Mouse (Mus musculus) midbrain, embryonic 16.5 days (tissue): ENCODE data around the gene Nme7. TPM values are rescaled to one million over a fixed set of nuclear protein-coding genes. Genes with fewer than 3 reads are reported as not detected.

Experiments used
- ATAC-seq: fragments of 200-750 bp; cut with Nextera tagmentation; 2 replicates; pipeline ENCODE4 v1.8.0; 2017; ENCODE audit warnings: moderate TSS enrichment
- H3K27ac ChIP-seq: fragments of 300-500 bp; sonication (generic); 2 replicates; pipeline ENCODE4 v1.5.1; 2014; ENCODE audit warnings: mild to moderate bottlenecking, low read length, mixed read lengths
- H3K27me3 ChIP-seq: fragments of 300-500 bp; sonication (generic); 2 replicates; pipeline ENCODE4 v1.6.1; 2014; ENCODE audit warnings: low read depth, low read length, mixed read lengths; ENCODE audit not compliant: control insufficient read depth, insufficient read depth
- H3K36me3 ChIP-seq: fragments of 300-500 bp; sonication (generic); 2 replicates; pipeline ENCODE4 v1.6.1; 2014; ENCODE audit warnings: mild to moderate bottlenecking, low read length, moderate library complexity, mixed read lengths; ENCODE audit not compliant: control insufficient read depth, insufficient read depth
- H3K4me1 ChIP-seq: fragments of 300-500 bp; sonication (generic); 2 replicates; pipeline ENCODE4 v1.6.1; 2014; ENCODE audit warnings: mild to moderate bottlenecking, low read length, mixed read lengths; ENCODE audit not compliant: control insufficient read depth, insufficient read depth
- H3K4me2 ChIP-seq: fragments of 300-500 bp; sonication (generic); 2 replicates; pipeline ENCODE4 v1.6.1; 2014; ENCODE audit warnings: mild to moderate bottlenecking, low read length, mixed read lengths
- H3K4me3 ChIP-seq: fragments of 300-500 bp; sonication (generic); 2 replicates; pipeline ENCODE4 v1.5.1; 2014; ENCODE audit warnings: low read depth, mild to moderate bottlenecking, low read length, moderate library complexity, mixed read lengths
- H3K9ac ChIP-seq: fragments of 300-500 bp; sonication (generic); 2 replicates; pipeline ENCODE4 v1.6.1; 2014; ENCODE audit warnings: low read depth, low read length, mixed read lengths
- H3K9me3 ChIP-seq: fragments of 300-500 bp; sonication (generic); replicated peaks from 2 replicates; pipeline ENCODE4 v1.6.1; 2014; ENCODE audit warnings: mild to moderate bottlenecking, low read length, mixed read lengths; ENCODE audit not compliant: control insufficient read depth, poor library complexity, severe bottlenecking
- WGBS: fragments of 180-500 bp; shearing (Covaris S2); extraction: QIAGEN DNeasy Blood & Tissue Kit; methylation state at CpG from one replicate; pipeline ENCODE4 v1.1.7; 2014; 5-methylcytosine and 5-hydroxymethylcytosine counted together
- polyA plus RNA-seq: library from polyadenylated mRNA; unstranded; fragments of >200 nt; fragmentation: Nextera tagmentation; extraction: Ambion mirVana; gene quantifications from 2 replicates; pipeline ENCODE4 v1.2.1, GENCODE M21; 2015

The Nme7 gene
- polyA plus RNA-seq, 1 experiment from 2014 or later: 31.2 TPM

DNA sequence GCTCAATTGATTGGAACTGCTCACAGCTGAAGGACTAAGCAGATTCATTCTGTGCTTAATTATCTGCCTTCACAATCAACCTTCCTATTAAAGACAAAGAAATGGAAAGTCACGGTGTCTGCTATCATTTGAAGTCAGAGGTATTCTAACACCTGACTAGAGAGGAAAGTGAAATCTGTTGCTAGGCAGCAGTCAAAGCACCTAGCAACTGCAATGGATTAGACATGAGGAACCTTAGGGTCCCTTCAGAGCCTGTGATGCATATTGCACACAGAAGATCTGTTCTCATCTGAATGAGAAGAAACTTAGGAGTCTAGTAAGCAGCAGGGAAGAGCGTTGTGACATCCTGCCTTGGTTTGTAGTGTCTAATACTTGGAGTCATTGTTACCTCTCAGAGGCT, 58.1 kb downstream of the Nme7 start:
- H3K27me3 ChIP-seq: no peaks in the 10 kb centered on the region
- no peak overlapping the region for H3K4me3 ChIP-seq
- H3K9ac ChIP-seq: no peak overlapping the region
- H3K4me2 ChIP-seq: no peak overlapping the region
- ATAC-seq: peak; percentile 87
- H3K36me3 ChIP-seq: no peaks in the 10 kb centered on the region
- no peaks in the 10 kb centered on the region for H3K9me3 ChIP-seq
- WGBS: 25% methylated on average over 2 of the region's 2 CpGs
- peaks cover 9% of the 10 kb centered on the region; the same call in 1 of the 2 replicates for H3K4me1 ChIP-seq
- peak overlapping the region; percentile 10; the same call in 1 of the 2 replicates for H3K27ac ChIP-seq

DNA sequence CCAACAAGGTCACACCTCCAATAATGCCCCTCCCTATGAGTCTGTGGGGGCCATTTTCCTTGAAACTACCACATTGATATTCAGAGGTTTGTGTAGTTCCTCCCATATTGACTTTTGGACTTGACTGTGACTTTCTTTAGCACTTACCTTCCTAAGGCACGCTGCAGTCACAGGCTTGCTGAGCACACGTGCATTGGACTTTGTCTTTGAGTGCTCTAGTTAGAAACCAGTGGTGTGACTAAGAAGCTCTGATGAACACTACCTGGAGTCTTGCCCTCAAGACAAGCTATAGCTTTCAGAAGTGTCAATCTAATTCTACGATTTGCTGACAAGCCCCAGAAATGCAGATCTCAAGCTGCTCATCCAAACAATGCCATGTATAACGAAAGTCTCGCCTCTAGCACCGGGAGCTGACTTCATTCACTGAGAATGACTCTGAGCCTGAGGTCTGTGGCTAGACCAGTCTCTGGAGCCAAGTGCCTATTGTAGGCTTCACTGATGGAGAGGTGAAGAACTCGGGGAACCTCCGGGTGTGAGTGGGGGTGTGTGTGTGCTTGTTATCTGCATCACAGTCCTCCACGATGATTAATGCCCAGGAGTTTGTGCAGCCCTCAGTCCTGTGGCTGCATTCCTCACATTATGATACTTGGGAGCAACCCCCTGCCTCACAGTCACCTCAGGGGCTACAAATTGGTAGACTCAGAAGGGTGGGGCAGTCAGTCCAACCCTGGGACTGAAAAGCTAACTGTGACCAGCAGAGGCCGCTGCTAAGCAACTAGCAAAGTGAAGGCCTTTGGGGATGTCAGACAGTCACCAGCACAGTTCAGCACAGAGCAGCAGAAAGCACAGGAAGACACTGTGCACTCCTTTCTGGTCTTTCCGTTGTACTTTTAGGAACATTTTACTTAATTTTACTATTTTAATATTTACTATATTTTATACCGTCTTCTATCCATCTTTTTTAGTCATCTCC, 62.5 kb downstream of the Nme7 start:
- Histone ChIP-seq H3K4me2 (no peak overlapping the region), H3K27me3 (no peaks in the 10 kb centered on the region), H3K9me3 (no peaks in the 10 kb centered on the region), H3K27ac (no peak overlapping the region), H3K36me3 (no peaks in the 10 kb centered on the region), H3K4me3 (no peak overlapping the region), H3K9ac (no peak overlapping the region), H3K4me1 (peaks cover 9% of the 10 kb centered on the region; the same call in 1 of the 2 replicates)
- peak; percentile 62 for ATAC-seq
- WGBS: 74% methylated on average over 12 of the region's 12 CpGs

DNA sequence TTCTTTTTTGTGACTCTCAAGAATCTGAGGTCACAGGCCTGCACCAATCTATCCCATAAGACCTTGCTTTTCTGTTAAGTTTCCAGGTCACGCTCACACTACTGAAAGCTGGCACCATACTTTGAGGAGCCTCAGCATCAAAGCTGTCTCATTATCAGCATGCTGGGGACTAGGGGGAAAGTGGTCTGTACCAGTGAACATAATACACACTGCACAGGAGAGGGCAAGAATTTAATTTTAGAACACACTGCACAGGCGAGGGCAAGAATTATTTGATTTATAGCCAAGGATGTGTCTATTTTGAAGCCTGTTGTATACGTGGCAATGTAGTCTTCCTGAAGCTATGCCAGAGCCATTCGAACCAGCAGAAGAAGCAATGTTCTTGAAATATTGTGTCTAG, 64.2 kb downstream of the Nme7 start:
- Histone ChIP-seq H3K9me3 (no peaks in the 10 kb centered on the region), H3K9ac (no peak overlapping the region), H3K27ac (no peak overlapping the region), H3K4me1 (no peaks in the 10 kb centered on the region), H3K36me3 (no peaks in the 10 kb centered on the region), H3K27me3 (no peaks in the 10 kb centered on the region), H3K4me2 (no peak overlapping the region), H3K4me3 (no peak overlapping the region)
- WGBS: 90% methylated on average over 4 of the region's 4 CpGs
- no peak for ATAC-seq

DNA sequence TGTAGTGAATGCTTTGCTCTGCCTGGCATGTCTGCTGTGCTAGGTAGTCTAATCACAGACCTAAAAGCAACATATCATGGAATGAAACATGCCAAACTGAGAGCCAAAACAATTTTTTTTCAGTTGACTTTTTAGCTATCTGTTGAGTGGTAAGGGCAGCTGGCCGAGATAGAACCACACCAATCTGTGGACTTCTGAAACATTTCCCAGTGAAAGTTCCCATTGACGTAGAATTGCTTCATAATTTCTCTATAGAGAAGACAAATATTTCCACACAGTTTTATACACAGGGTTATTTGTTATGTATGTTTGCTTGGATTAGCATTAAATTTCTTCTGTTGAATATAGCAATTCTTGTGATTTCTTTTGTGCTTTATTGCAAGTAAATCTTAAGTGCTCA, 65.9 kb downstream of the Nme7 start:
- Histone ChIP-seq H3K27ac (no peak overlapping the region), H3K36me3 (no peaks in the 10 kb centered on the region), H3K27me3 (no peaks in the 10 kb centered on the region), H3K4me2 (no peak overlapping the region), H3K4me3 (no peak overlapping the region), H3K4me1 (no peaks in the 10 kb centered on the region), H3K9ac (no peak overlapping the region), H3K9me3 (no peaks in the 10 kb centered on the region)
- WGBS: 95% methylated on average over 2 of the region's 2 CpGs
- no peak for ATAC-seq

DNA sequence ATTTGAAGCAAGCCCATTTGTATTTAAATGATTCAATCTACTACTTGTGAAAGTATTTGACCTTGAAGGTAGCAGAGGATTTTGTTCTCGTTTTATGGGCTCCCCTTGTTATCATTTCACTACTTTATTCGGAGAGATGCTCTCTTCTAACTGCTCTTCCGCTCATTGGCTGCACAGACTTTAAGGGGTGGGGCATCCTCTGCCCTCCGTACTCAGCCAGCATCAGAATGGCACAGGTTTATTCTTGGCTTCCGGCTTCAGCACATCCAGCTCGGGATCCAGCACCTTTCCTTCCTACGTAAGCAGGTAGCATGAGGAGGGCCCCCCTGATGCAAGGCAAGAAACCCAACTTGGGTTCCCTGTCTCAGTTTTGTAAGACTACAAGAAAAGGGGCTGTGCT, 69.1 kb downstream of the Nme7 start:
- H3K27me3 ChIP-seq: no peaks in the 10 kb centered on the region
- no peak overlapping the region for H3K4me3 ChIP-seq
- no peak overlapping the region for H3K27ac ChIP-seq
- no peaks in the 10 kb centered on the region for H3K9me3 ChIP-seq
- H3K9ac ChIP-seq: no peak overlapping the region
- H3K4me2 ChIP-seq: no peak overlapping the region
- H3K4me1 ChIP-seq: no peaks in the 10 kb centered on the region
- WGBS: 93% methylated on average over 7 of the region's 7 CpGs
- ATAC-seq: no peak
- H3K36me3 ChIP-seq: no peaks in the 10 kb centered on the region

DNA sequence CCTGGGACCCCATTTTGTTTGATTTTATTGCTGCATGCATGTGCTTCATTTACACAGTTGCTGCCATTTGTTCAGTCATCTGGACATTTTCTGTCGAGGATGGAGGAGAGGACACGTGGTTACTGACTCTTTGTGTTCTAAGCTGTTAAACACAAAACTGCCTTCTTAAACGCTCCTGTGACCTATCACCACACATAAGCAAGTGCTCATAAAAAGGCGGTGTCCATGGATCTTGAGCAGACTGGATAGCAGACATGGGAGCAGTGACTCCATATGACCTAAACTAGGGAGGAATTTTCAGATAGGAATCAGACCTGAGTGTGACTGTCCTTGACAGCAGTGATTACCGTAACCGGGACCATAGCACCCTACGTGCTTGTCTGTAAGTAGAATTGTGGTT, 70.1 kb downstream of the Nme7 start:
- 80% methylated on average over 7 of the region's 7 CpGs for WGBS
- Histone ChIP-seq H3K27ac (no peak overlapping the region), H3K36me3 (no peaks in the 10 kb centered on the region), H3K9me3 (no peaks in the 10 kb centered on the region), H3K4me1 (no peaks in the 10 kb centered on the region), H3K27me3 (no peaks in the 10 kb centered on the region), H3K4me2 (no peak overlapping the region), H3K4me3 (no peak overlapping the region), H3K9ac (no peak overlapping the region)
- no peak for ATAC-seq

DNA sequence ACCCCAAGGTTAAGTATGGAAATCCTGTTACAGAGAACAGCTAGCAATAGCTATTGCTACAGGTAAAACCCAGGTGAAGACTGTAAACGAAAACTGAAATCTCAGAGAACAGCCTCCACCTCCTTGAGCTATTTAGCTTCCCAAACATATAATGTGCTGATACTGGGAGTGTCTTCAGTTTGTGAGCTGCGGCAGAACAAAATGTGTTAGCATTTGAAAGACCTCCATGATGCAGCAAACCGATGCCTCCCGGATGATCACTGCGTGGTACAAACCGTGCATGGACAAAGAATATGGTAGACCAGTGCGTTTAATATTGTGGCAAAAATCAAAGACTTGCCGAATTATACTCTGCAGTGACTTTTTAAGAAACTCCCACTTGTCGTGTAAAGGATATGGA, 71.7 kb downstream of the Nme7 start:
- 94% methylated on average over 9 of the region's 9 CpGs for WGBS
- Histone ChIP-seq H3K4me3 (no peak overlapping the region), H3K36me3 (no peaks in the 10 kb centered on the region), H3K4me2 (no peak overlapping the region), H3K9ac (no peak overlapping the region), H3K27me3 (no peaks in the 10 kb centered on the region), H3K4me1 (no peaks in the 10 kb centered on the region), H3K27ac (no peak overlapping the region), H3K9me3 (no peaks in the 10 kb centered on the region)
- ATAC-seq: no peak

DNA sequence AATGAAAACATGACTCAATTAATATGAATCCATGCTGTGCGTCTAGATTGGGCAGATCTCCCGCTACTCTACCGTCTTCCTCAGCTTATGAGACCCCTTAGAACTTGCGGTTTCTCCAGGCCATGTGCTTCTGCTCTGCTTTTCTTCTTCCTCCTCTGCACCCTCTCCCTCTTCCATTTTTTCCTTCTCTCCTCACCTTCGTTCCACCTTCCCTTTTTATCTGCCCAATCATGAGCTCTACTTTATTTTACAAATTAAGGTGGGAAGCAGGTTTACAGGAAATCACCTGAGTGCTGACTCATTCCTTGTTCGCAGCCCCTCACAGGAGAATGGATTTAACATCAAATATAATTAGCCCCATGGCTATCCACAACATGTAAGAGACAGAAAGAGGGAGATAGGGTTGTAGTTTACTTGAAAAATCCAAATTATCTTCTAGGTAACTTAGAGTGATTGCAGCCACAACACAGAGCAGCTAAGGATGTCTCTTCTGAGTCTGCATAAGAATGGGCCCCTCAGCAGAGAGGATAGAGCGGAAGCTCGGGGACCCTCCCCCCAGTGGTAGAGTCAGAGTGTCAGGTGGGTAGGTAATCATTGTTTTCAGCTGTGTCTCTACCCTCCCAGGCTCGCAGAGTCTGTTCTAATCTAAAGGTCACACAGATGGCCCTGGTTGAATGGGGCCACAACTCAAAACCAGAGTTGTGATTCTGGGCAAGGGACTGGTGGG, 73.0 kb downstream of the Nme7 start:
- Histone ChIP-seq H3K36me3 (no peaks in the 10 kb centered on the region), H3K27ac (no peak overlapping the region), H3K27me3 (no peaks in the 10 kb centered on the region), H3K9ac (no peak overlapping the region), H3K4me2 (no peak overlapping the region), H3K9me3 (no peaks in the 10 kb centered on the region), H3K4me3 (no peak overlapping the region), H3K4me1 (no peaks in the 10 kb centered on the region)
- WGBS: 72% methylated on average over 9 of the region's 9 CpGs
- no peak for ATAC-seq

DNA sequence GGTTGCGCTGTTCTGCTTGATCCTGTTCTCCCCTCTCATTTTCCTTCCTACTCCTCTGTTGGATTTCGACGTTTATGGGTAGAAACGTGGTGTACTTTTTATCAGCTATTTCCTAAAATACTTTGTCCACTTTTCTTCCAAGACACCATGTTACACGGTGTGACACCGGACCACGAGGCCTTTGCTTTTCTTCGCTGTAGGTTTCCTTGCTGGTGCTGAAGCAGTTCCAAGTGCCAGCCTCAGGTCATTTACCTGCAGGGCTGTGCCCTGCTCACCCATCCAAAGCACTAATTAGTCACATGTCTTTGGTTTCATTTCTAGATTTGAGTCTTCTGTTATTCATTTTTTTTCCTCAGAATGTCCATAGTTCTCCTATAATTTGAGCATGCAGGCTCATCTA, 79.7 kb downstream of the Nme7 start:
- 93% methylated on average over 8 of the region's 8 CpGs for WGBS
- H3K27me3 ChIP-seq: no peaks in the 10 kb centered on the region
- no peak for ATAC-seq

More for the DNA sequence above, 79.7 kb downstream of the Nme7 start:
- H3K4me2 ChIP-seq: no peak overlapping the region
- H3K4me3 ChIP-seq: no peak overlapping the region
- no peaks in the 10 kb centered on the region for H3K36me3 ChIP-seq
- no peaks in the 10 kb centered on the region for H3K4me1 ChIP-seq
- no peak overlapping the region for H3K27ac ChIP-seq
- no peaks in the 10 kb centered on the region for H3K9me3 ChIP-seq
- no peak overlapping the region for H3K9ac ChIP-seq
